Mouse (Mus musculus) C2C12 (cell line): ENCODE data around the gene Nit2.

Experiments
- CEBPB ChIP-seq: IDR thresholded peaks from one replicate; pipeline ENCODE4 v1.6.1; 2011; ENCODE audit warnings: low read depth, mild to moderate bottlenecking, control low read depth, moderate library complexity
- CTCF ChIP-seq: IDR thresholded peaks from one replicate; pipeline ENCODE4 v1.5.1; 2011; ENCODE audit not compliant: control insufficient read depth, insufficient read depth, insufficient read length
- FOSL1 ChIP-seq: IDR thresholded peaks from one replicate; pipeline ENCODE4 v1.8.0; 2011; ENCODE audit warnings: mild to moderate bottlenecking, low read length; ENCODE audit not compliant: poor library complexity, insufficient read depth, severe bottlenecking
- USF1 ChIP-seq: IDR thresholded peaks from one replicate; pipeline ENCODE4 v1.6.1; 2011; ENCODE audit warnings: low read depth, mild to moderate bottlenecking, control low read depth, moderate library complexity

GRCm38 (mm10) chr16:57196590-57196989, 29.4 kb upstream of the Nit2 start:
- TF ChIP-seq CTCF (no peak), CEBPB (no peak), USF1 (no peak), FOSL1 (no peak)
